Mouse (Mus musculus) hematopoietic multipotent progenitor cell, adult 10-12 weeks (in vitro differentiated cells): Measurements from ENCODE around the gene Vmn2r67. TPM values are rescaled to one million over a fixed set of nuclear protein-coding genes. Genes with fewer than 3 reads are reported as not detected.

Source experiments
- polyA plus RNA-seq: library from polyadenylated mRNA; stranded (reverse); fragments of >175 nt; gene quantifications from 2 replicates; pipeline ENCODE4 v1.2.3, GENCODE M21; 2012; ENCODE audit warnings: low replicate concordance

Gene Vmn2r67
- polyA plus RNA-seq = not detected in 2 replicates

DNA sequence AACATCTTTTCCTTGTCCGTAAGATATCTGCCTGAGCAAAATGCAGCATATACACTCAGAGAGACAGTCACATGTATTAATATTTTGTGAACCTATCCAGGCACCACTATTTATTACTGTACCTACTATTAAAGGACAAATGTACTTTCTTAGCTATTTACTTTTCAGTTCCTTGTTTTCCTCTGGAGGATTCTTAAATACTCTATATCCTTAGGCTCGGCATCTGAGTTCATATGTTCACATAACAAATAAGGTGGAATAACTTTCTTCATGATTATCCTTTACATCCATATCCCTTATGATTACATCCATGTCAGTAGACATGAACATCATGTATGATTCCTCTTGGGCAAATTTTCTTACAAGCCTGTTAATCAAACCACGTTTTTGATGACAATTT lies at the start of gene Vmn2r67:
Gene Vmn2r67 (minus strand): TSS at position 101 of the 400 bp plus-strand sequence.

Other genes with a start within 250 kb of the Vmn2r67 start
- 0.02 TPM in 1 of 2 replicates, not detected in the other for gene Vmn2r65, start 191.9 kb downstream of the Vmn2r67 start, polyA plus RNA-seq
- not detected in 2 replicates for gene Vmn2r66, start 143.7 kb downstream of the Vmn2r67 start, polyA plus RNA-seq
- gene Vmn2r68, start 81.8 kb upstream of the Vmn2r67 start, polyA plus RNA-seq = not detected in 2 replicates